Mouse (Mus musculus): Measurements from ENCODE around the gene Gm10309.

The Gm10309 gene

GRCm38 (mm10) chr17:86505183-86505631 is at the start of gene Gm10309:
Gm10309 (minus strand) TSS chr17:86505232.
- no peak for DNase-seq (ENCODE audit: low spot score)

- no peak for DNase-seq (ENCODE audit: low spot score)
These were observed 47.0 kb upstream of the Gm10309 start for GRCm38 (mm10) chr17:86551995-86552394.

- no peak for DNase-seq (ENCODE audit: low spot score)
These were observed 46.5 kb upstream of the Gm10309 start for GRCm38 (mm10) chr17:86551561-86551960.

GRCm38 (mm10) chr17:86549128-86549527 is 44.1 kb upstream of the Gm10309 start:
- DNase-seq (ENCODE audit: low spot score) = no peak

- no peak for DNase-seq (ENCODE audit: low spot score)
These were observed 41.5 kb upstream of the Gm10309 start for GRCm38 (mm10) chr17:86546529-86546928.

- DNase-seq (ENCODE audit: low spot score) = no peak
These were observed 34.9 kb upstream of the Gm10309 start for GRCm38 (mm10) chr17:86539881-86540430.

- peak; percentile 90 for DNase-seq (ENCODE audit: low spot score)
These were observed 31.0 kb upstream of the Gm10309 start for GRCm38 (mm10) chr17:86535827-86536656.

- no peak for DNase-seq (ENCODE audit: low spot score)
These were observed 30.1 kb upstream of the Gm10309 start for GRCm38 (mm10) chr17:86535096-86535495.

- no peak for DNase-seq (ENCODE audit: low spot score)
These were observed 28.5 kb upstream of the Gm10309 start for GRCm38 (mm10) chr17:86533549-86533851.

GRCm38 (mm10) chr17:86532783-86533548 is 27.9 kb upstream of the Gm10309 start:
- no peak for DNase-seq (ENCODE audit: low spot score)

GRCm38 (mm10) chr17:86531231-86531630 is 26.2 kb upstream of the Gm10309 start:
- no peak for DNase-seq (ENCODE audit: low spot score)

- DNase-seq (ENCODE audit: low spot score) = no peak
These were observed 24.4 kb upstream of the Gm10309 start for GRCm38 (mm10) chr17:86529411-86529810.

GRCm38 (mm10) chr17:86529003-86529402 is 24.0 kb upstream of the Gm10309 start:
- DNase-seq (ENCODE audit: low spot score) = no peak

- DNase-seq (ENCODE audit: low spot score) = no peak
These were observed 22.3 kb upstream of the Gm10309 start for GRCm38 (mm10) chr17:86527298-86527697.

- DNase-seq (ENCODE audit: low spot score) = no peak
These were observed 21.0 kb upstream of the Gm10309 start for GRCm38 (mm10) chr17:86526016-86526415.

- no peak for DNase-seq (ENCODE audit: low spot score)
These were observed 20.0 kb upstream of the Gm10309 start for GRCm38 (mm10) chr17:86525075-86525474.

GRCm38 (mm10) chr17:86523843-86524242 is 18.8 kb upstream of the Gm10309 start:
- no peak for DNase-seq (ENCODE audit: low spot score)

- DNase-seq (ENCODE audit: low spot score) = no peak
These were observed 18.3 kb upstream of the Gm10309 start for GRCm38 (mm10) chr17:86523374-86523773.

- DNase-seq (ENCODE audit: low spot score) = no peak
These were observed 17.6 kb upstream of the Gm10309 start for GRCm38 (mm10) chr17:86522649-86523048.

GRCm38 (mm10) chr17:86521252-86521651 is 16.2 kb upstream of the Gm10309 start:
- no peak for DNase-seq (ENCODE audit: low spot score)

GRCm38 (mm10) chr17:86518604-86519003 is 13.6 kb upstream of the Gm10309 start:
- DNase-seq (ENCODE audit: low spot score) = no peak

GRCm38 (mm10) chr17:86516630-86517029 is 11.6 kb upstream of the Gm10309 start:
- no peak for DNase-seq (ENCODE audit: low spot score)

Measured in layer of hippocampus, adult 9-10 months (tissue).